Mouse (Mus musculus): Measurements from ENCODE around the gene Adam8. TPM values are rescaled to one million over a fixed set of nuclear protein-coding genes. Genes with fewer than 3 reads are reported as not detected.

Adam8 gene
- polyA plus RNA-seq, 1 experiment from 2014 or later: 1.8 TPM

- Histone ChIP-seq H3K4me1 (ENCODE audit: control insufficient read depth, low read depth, low read length) (peaks cover 5% of the 10 kb centered on the region; the same call in 1 of the 2 replicates), H3K36me3 (ENCODE audit: control insufficient read depth, insufficient read depth) (no peaks in the 10 kb centered on the region), H3K27me3 (ENCODE audit: control insufficient read depth, insufficient read depth, low read depth, low read length) (0 out of 2 replicates have a peak, but pooled peaks cover 6% of the 10 kb centered on the region), H3K4me3 (ENCODE audit: low read depth, low read length) (no peak overlapping the region), H3K4me2 (ENCODE audit: low read depth, low read length) (no peak overlapping the region), H3K27ac (ENCODE audit: low read length) (no peak overlapping the region), H3K9me3 (replicated peaks; ENCODE audit: control insufficient read depth, low read length) (no peaks in the 10 kb centered on the region), H3K9ac (ENCODE audit: low read depth, low read length) (no peak overlapping the region)
- no peak for ATAC-seq (ENCODE audit: low read depth)
- 13% methylated on average over 11 of the region's 11 CpGs for WGBS (ENCODE audit: insufficient replicate concordance)
Measured at GRCm38 (mm10) chr7:139957437-139957836, 34.9 kb downstream of the Adam8 start.

GRCm38 (mm10) chr7:139956658-139957057, 35.7 kb downstream of the Adam8 start:
- 60% methylated on average over 3 of the region's 3 CpGs for WGBS (ENCODE audit: insufficient replicate concordance)
- H3K4me2 ChIP-seq (ENCODE audit: low read depth, low read length): no peak overlapping the region
- peaks cover 5% of the 10 kb centered on the region; the same call in 1 of the 2 replicates for H3K4me1 ChIP-seq (ENCODE audit: control insufficient read depth, low read depth, low read length)

DNA sequence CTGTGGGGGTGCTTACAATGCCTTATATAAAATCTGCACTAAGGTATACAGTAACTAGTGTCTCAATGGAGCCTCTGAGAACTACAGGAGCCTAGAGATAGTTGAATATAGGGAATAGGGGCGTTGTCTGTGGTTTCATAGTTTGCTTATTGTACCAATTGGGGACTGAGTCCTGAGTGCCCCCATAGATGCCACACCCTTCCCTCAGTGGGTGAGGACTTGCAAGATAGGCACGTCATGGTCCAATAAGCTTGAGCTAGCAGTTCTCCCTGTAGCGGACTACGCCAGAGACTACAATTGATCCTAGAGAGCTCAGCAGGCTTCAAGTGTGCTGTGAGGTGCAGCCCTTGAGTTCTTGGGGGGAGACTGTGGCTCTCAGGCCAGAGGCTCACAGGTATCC, 36.9 kb downstream of the Adam8 start:
- Histone ChIP-seq H3K4me3 (ENCODE audit: low read depth, low read length) (no peak overlapping the region), H3K9ac (ENCODE audit: low read depth, low read length) (no peak overlapping the region), H3K4me1 (ENCODE audit: control insufficient read depth, low read depth, low read length) (peaks cover 5% of the 10 kb centered on the region), H3K27me3 (ENCODE audit: control insufficient read depth, insufficient read depth, low read depth, low read length) (0 out of 2 replicates have a peak, but pooled peaks cover 6% of the 10 kb centered on the region), H3K36me3 (ENCODE audit: control insufficient read depth, insufficient read depth) (no peaks in the 10 kb centered on the region), H3K4me2 (ENCODE audit: low read depth, low read length) (no peak overlapping the region), H3K27ac (ENCODE audit: low read length) (no peak overlapping the region), H3K9me3 (replicated peaks; ENCODE audit: control insufficient read depth, low read length) (no peaks in the 10 kb centered on the region)
- peak; percentile 76 for ATAC-seq (ENCODE audit: low read depth)
- 26% methylated on average over 4 of the region's 4 CpGs for WGBS (ENCODE audit: insufficient replicate concordance)

More at GRCm38 (mm10) chr7:139956658-139957057, 35.7 kb downstream of the Adam8 start:
- H3K9me3 ChIP-seq (replicated peaks; ENCODE audit: control insufficient read depth, low read length): no peaks in the 10 kb centered on the region
- H3K9ac ChIP-seq (ENCODE audit: low read depth, low read length): no peak overlapping the region
- H3K4me3 ChIP-seq (ENCODE audit: low read depth, low read length): no peak overlapping the region
- H3K27ac ChIP-seq (ENCODE audit: low read length): no peak overlapping the region
- 0 out of 2 replicates have a peak, but pooled peaks cover 6% of the 10 kb centered on the region for H3K27me3 ChIP-seq (ENCODE audit: control insufficient read depth, insufficient read depth, low read depth, low read length)
- no peaks in the 10 kb centered on the region for H3K36me3 ChIP-seq (ENCODE audit: control insufficient read depth, insufficient read depth)
- no peak for ATAC-seq (ENCODE audit: low read depth)

GRCm38 (mm10) chr7:139951991-139952633, 40.2 kb downstream of the Adam8 start:
- H3K27me3 ChIP-seq (ENCODE audit: control insufficient read depth, insufficient read depth, low read depth, low read length): peaks cover 8% of the 10 kb centered on the region
- no peak overlapping the region for H3K4me2 ChIP-seq (ENCODE audit: low read depth, low read length)
- H3K4me1 ChIP-seq (ENCODE audit: control insufficient read depth, low read depth, low read length): peaks cover 5% of the 10 kb centered on the region
- no peaks in the 10 kb centered on the region for H3K36me3 ChIP-seq (ENCODE audit: control insufficient read depth, insufficient read depth)
- H3K27ac ChIP-seq (ENCODE audit: low read length): no peak overlapping the region
- H3K4me3 ChIP-seq (ENCODE audit: low read depth, low read length): no peak overlapping the region
- no peak for ATAC-seq (ENCODE audit: low read depth)
- WGBS (ENCODE audit: insufficient replicate concordance): 70% methylated on average over 6 of the region's 6 CpGs
- H3K9me3 ChIP-seq (replicated peaks; ENCODE audit: control insufficient read depth, low read length): no peaks in the 10 kb centered on the region
- H3K9ac ChIP-seq (ENCODE audit: low read depth, low read length): no peak overlapping the region

- Histone ChIP-seq H3K4me2 (ENCODE audit: low read depth, low read length) (peak overlapping the region; percentile 71), H3K9me3 (replicated peaks; ENCODE audit: control insufficient read depth, low read length) (no peaks in the 10 kb centered on the region), H3K4me3 (ENCODE audit: low read depth, low read length) (peak overlapping the region; percentile 63), H3K36me3 (ENCODE audit: control insufficient read depth, insufficient read depth) (no peaks in the 10 kb centered on the region), H3K27me3 (ENCODE audit: control insufficient read depth, insufficient read depth, low read depth, low read length) (peaks cover 16% of the 10 kb centered on the region), H3K4me1 (ENCODE audit: control insufficient read depth, low read depth, low read length) (peaks cover 5% of the 10 kb centered on the region), H3K27ac (ENCODE audit: low read length) (no peak overlapping the region), H3K9ac (ENCODE audit: low read depth, low read length) (peak overlapping the region; percentile 59; the same call in 1 of the 2 replicates)
- 4% methylated on average over 16 of the region's 16 CpGs for WGBS (ENCODE audit: insufficient replicate concordance)
- ATAC-seq (ENCODE audit: low read depth): no peak
Measured at GRCm38 (mm10) chr7:139951079-139951478, 41.3 kb downstream of the Adam8 start.

DNA sequence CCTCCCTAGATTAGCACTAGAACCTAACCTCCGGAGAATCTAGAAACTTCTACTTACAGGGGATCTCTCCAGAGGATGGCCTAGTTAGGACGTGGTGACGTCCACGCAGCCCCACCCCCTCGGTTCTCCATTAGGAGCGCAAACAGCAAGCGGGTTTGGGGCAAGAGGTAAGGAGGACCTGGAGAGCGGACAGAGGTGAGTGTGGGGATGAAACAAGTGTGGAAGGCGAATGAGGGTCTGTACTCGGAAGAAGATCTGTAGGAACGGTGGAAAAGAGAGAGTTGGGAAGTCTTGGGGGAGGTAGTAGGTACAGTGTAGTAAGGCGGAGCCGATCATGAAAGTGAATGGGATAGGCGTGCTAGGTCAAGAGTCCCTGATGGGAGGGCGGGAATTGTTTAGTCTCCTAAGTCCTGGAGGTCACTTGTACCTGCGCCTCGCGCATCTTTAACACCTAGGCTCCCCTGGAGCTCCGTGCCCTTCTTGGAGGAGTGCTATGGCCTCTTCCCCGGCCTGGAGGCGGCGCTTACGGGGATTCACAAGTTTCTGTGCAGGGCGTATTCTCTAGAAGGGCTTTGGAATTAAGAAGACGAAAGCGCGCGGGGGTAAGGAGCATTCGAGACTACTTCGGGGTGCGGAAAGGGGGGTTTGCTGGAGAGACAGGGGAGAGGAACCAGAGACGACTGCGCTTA, 41.9 kb downstream of the Adam8 start:
- Histone ChIP-seq H3K4me3 (ENCODE audit: low read depth, low read length) (peak overlapping the region; percentile 63), H3K9ac (ENCODE audit: low read depth, low read length) (peak overlapping the region; percentile 59), H3K9me3 (replicated peaks; ENCODE audit: control insufficient read depth, low read length) (no peaks in the 10 kb centered on the region), H3K4me1 (ENCODE audit: control insufficient read depth, low read depth, low read length) (no peaks in the 10 kb centered on the region; the same call in none of the 2 replicates), H3K4me2 (ENCODE audit: low read depth, low read length) (peak overlapping the region; percentile 71), H3K36me3 (ENCODE audit: control insufficient read depth, insufficient read depth) (no peaks in the 10 kb centered on the region), H3K27ac (ENCODE audit: low read length) (no peak overlapping the region), H3K27me3 (ENCODE audit: control insufficient read depth, insufficient read depth, low read depth, low read length) (peaks cover 22% of the 10 kb centered on the region)
- peak; percentile 72 for ATAC-seq (ENCODE audit: low read depth)
- under 1% methylated on average over 33 of the region's 33 CpGs for WGBS (ENCODE audit: insufficient replicate concordance)

DNA sequence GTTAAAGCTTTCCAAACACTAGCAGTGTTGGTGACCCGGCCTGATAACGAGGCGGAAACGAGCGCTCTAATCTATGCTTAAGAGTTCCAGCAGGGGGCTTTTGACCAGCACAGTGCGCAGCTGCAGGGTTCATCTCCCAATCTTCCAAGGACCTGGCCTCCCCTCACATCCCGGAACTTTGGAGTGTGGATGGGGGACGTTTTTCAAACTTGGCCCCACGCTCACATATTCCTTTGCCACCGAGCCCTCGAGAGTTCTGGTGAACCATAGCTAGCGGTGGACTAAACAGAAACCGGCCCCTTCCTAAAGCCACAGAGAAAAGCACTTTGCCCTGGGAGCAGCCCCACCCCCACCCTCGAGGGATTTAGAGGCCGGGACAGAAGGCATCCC, 42.5 kb downstream of the Adam8 start:
- peak; percentile 53; the same call in 1 of the 2 replicates for ATAC-seq (ENCODE audit: low read depth)
- no peaks in the 10 kb centered on the region; the same call in none of the 2 replicates for H3K4me1 ChIP-seq (ENCODE audit: control insufficient read depth, low read depth, low read length)
- H3K27me3 ChIP-seq (ENCODE audit: control insufficient read depth, insufficient read depth, low read depth, low read length): peaks cover 28% of the 10 kb centered on the region
- H3K9me3 ChIP-seq (replicated peaks; ENCODE audit: control insufficient read depth, low read length): no peaks in the 10 kb centered on the region
- peak overlapping the region; percentile 59 for H3K9ac ChIP-seq (ENCODE audit: low read depth, low read length)
- no peaks in the 10 kb centered on the region for H3K36me3 ChIP-seq (ENCODE audit: control insufficient read depth, insufficient read depth)
- peak overlapping the region; percentile 71 for H3K4me2 ChIP-seq (ENCODE audit: low read depth, low read length)
- under 1% methylated on average over 15 of the region's 15 CpGs for WGBS (ENCODE audit: insufficient replicate concordance)
- peak overlapping the region; percentile 63 for H3K4me3 ChIP-seq (ENCODE audit: low read depth, low read length)
- no peak overlapping the region for H3K27ac ChIP-seq (ENCODE audit: low read length)

GRCm38 (mm10) chr7:139946032-139946431, 46.3 kb downstream of the Adam8 start:
- 26% methylated on average over 5 of the region's 5 CpGs for WGBS (ENCODE audit: insufficient replicate concordance)
- Histone ChIP-seq H3K4me1 (ENCODE audit: control insufficient read depth, low read depth, low read length) (no peaks in the 10 kb centered on the region; the same call in none of the 2 replicates), H3K27me3 (ENCODE audit: control insufficient read depth, insufficient read depth, low read depth, low read length) (peaks cover 62% of the 10 kb centered on the region), H3K9me3 (replicated peaks; ENCODE audit: control insufficient read depth, low read length) (no peaks in the 10 kb centered on the region), H3K4me2 (ENCODE audit: low read depth, low read length) (no peak overlapping the region), H3K9ac (ENCODE audit: low read depth, low read length) (no peak overlapping the region), H3K36me3 (ENCODE audit: control insufficient read depth, insufficient read depth) (no peaks in the 10 kb centered on the region), H3K4me3 (ENCODE audit: low read depth, low read length) (no peak overlapping the region), H3K27ac (ENCODE audit: low read length) (no peak overlapping the region)
- ATAC-seq (ENCODE audit: low read depth): no peak

- Histone ChIP-seq H3K9ac (ENCODE audit: low read depth, low read length) (no peak overlapping the region), H3K9me3 (replicated peaks; ENCODE audit: control insufficient read depth, low read length) (no peaks in the 10 kb centered on the region), H3K4me2 (ENCODE audit: low read depth, low read length) (no peak overlapping the region), H3K27ac (ENCODE audit: low read length) (no peak overlapping the region), H3K36me3 (ENCODE audit: control insufficient read depth, insufficient read depth) (no peaks in the 10 kb centered on the region), H3K4me3 (ENCODE audit: low read depth, low read length) (no peak overlapping the region), H3K27me3 (ENCODE audit: control insufficient read depth, insufficient read depth, low read depth, low read length) (peaks cover 62% of the 10 kb centered on the region), H3K4me1 (ENCODE audit: control insufficient read depth, low read depth, low read length) (no peaks in the 10 kb centered on the region; the same call in 1 of the 2 replicates)
- 21% methylated on average over 5 of the region's 5 CpGs for WGBS (ENCODE audit: insufficient replicate concordance)
- no peak for ATAC-seq (ENCODE audit: low read depth)
Measured at GRCm38 (mm10) chr7:139945516-139945915, 46.8 kb downstream of the Adam8 start.

All from liver, embryonic 16.5 days (tissue).